Mouse (Mus musculus) limb, embryonic 14.5 days (tissue): ENCODE data around the gene Hectd4. TPM values are rescaled to one million over a fixed set of nuclear protein-coding genes. Genes with fewer than 3 reads are reported as not detected.
"Not testable (repeated sequence)": the region's sequence is repeated elsewhere in the genome, so short reads cannot be mapped to it uniquely, and the experiment has no call there.

Experiments used
- ATAC-seq: fragments of 200-750 bp; cut with Nextera tagmentation; 2 replicates; pipeline ENCODE4 v1.8.0; 2017; ENCODE audit warnings: low read depth, moderate number of reproducible peaks, moderate TSS enrichment; ENCODE audit not compliant: low FRiP score
- DNase-seq: peaks from one replicate; pipeline ENCODE4 v3.0.0-alpha.2; 2015; ENCODE audit warnings: low spot score
- H3K27ac ChIP-seq: fragments of 300-500 bp; sonication (generic); replicated peaks from 2 replicates; pipeline ENCODE4 v1.5.1; 2014; ENCODE audit warnings: low read depth, mild to moderate bottlenecking, low read length, moderate library complexity, mixed read lengths
- H3K27me3 ChIP-seq: fragments of 300-500 bp; sonication (generic); 2 replicates; pipeline ENCODE4 v1.6.1; 2014; ENCODE audit warnings: low read length, mixed read lengths; ENCODE audit not compliant: control insufficient read depth, insufficient read depth
- H3K36me3 ChIP-seq: fragments of 300-500 bp; sonication (generic); 2 replicates; pipeline ENCODE4 v1.6.1; 2014; ENCODE audit warnings: mild to moderate bottlenecking, low read length, moderate library complexity, mixed read lengths; ENCODE audit not compliant: control insufficient read depth, insufficient read depth
- H3K4me1 ChIP-seq: fragments of 300-500 bp; sonication (generic); 2 replicates; pipeline ENCODE4 v1.6.1; 2014; ENCODE audit warnings: antibody characterized with exemption, low read length, mixed read lengths; ENCODE audit not compliant: control insufficient read depth, insufficient read depth
- H3K4me2 ChIP-seq: fragments of 300-500 bp; sonication (generic); replicated peaks from 2 replicates; pipeline ENCODE4 v1.6.1; 2014; ENCODE audit warnings: low read depth, mild to moderate bottlenecking, low read length, moderate library complexity; ENCODE audit not compliant: severe bottlenecking
- H3K4me3 ChIP-seq: fragments of 300-500 bp; sonication (generic); replicated peaks from 2 replicates; pipeline ENCODE4 v1.5.1; 2014; ENCODE audit warnings: low read length
- H3K9ac ChIP-seq: fragments of 300-500 bp; sonication (generic); 2 replicates; pipeline ENCODE4 v1.6.1; 2014; ENCODE audit warnings: mild to moderate bottlenecking, low read depth, low read length, moderate library complexity; ENCODE audit not compliant: severe bottlenecking
- H3K9me3 ChIP-seq: fragments of 300-500 bp; sonication (generic); 2 replicates; pipeline ENCODE4 v1.6.1; 2016; ENCODE audit warnings: low read length; ENCODE audit not compliant: control insufficient read depth
- POLR2A ChIP-seq: fragments of 200-500 bp; IDR thresholded peaks from 2 replicates; pipeline ENCODE4 v1.8.0; 2012; ENCODE audit warnings: inconsistent platforms, mild to moderate bottlenecking, moderate library complexity, borderline replicate concordance; ENCODE audit not compliant: insufficient read depth, insufficient read length; ENCODE audit errors: extremely low read depth
- WGBS: fragments of 180-500 bp; shearing (Covaris S2); extraction: QIAGEN DNeasy Blood & Tissue Kit; methylation state at CpG from one replicate; pipeline ENCODE4 v1.1.7; 2014; 5-methylcytosine and 5-hydroxymethylcytosine counted together
- polyA plus RNA-seq, 2 experiments: library from polyadenylated mRNA; depleted of rRNA in 1 of 2; stranded (reverse) in 1 of 2; unstranded in 1 of 2; fragments of >200 nt; fragmentation: Nextera tagmentation in 1 of 2; extraction: Ambion mirVana in 1 of 2; gene quantifications; 2 replicates each; pipeline versions ENCODE4 v1.2.1 to v1.2.3; 2012 to 2014

Hectd4 gene
- polyA plus RNA-seq, 2 experiments, result 7.0 to 15.2 TPM

GRCm38 (mm10) chr5:121226406-121226805, 6.4 kb downstream of the Hectd4 start:
- 88% methylated on average over 3 of the region's 3 CpGs for WGBS
- Histone ChIP-seq H3K9ac (no peak overlapping the region), H3K4me1 (peaks cover 5% of the 10 kb centered on the region), H3K27ac (no peak overlapping the region), H3K4me2 (no peak overlapping the region), H3K36me3 (no peaks in the 10 kb centered on the region), H3K4me3 (no peak overlapping the region), H3K9me3 (no peaks in the 10 kb centered on the region), H3K27me3 (no peaks in the 10 kb centered on the region)
- TF ChIP-seq POLR2A, result no peak
- ATAC-seq (no peak), DNase-seq (no peak)

GRCm38 (mm10) chr5:121226845-121227244, 6.8 kb downstream of the Hectd4 start:
- no peak for TF ChIP-seq POLR2A
- no peak overlapping the region for H3K4me2 ChIP-seq
- H3K9ac ChIP-seq, result no peak overlapping the region
- DNase-seq, result no peak
- H3K36me3 ChIP-seq, result no peaks in the 10 kb centered on the region
- 85% methylated on average over 4 of the region's 4 CpGs for WGBS
- peaks cover under 1% of the 10 kb centered on the region; the same call in 1 of the 2 replicates for H3K4me1 ChIP-seq
- H3K27ac ChIP-seq, result no peak overlapping the region
- no peaks in the 10 kb centered on the region for H3K27me3 ChIP-seq
- H3K9me3 ChIP-seq, result no peaks in the 10 kb centered on the region
- no peak overlapping the region for H3K4me3 ChIP-seq
- no peak for ATAC-seq

GRCm38 (mm10) chr5:121227330-121227729, 7.3 kb downstream of the Hectd4 start:
- 90% methylated on average over 1 of the region's 1 CpGs for WGBS
- H3K4me1 ChIP-seq, DNase-seq, H3K9me3 ChIP-seq, H3K27me3 ChIP-seq, H3K36me3 ChIP-seq, H3K4me3 ChIP-seq, H3K9ac ChIP-seq, ATAC-seq, H3K27ac ChIP-seq, H3K4me2 ChIP-seq: not testable (repeated sequence)

GRCm38 (mm10) chr5:121229182-121229581, 9.2 kb downstream of the Hectd4 start:
- DNase-seq, result no peak
- Histone ChIP-seq H3K4me1 (no peaks in the 10 kb centered on the region), H3K4me2 (no peak overlapping the region), H3K9ac (no peak overlapping the region), H3K27ac (no peak overlapping the region), H3K9me3 (no peaks in the 10 kb centered on the region), H3K4me3 (no peak overlapping the region), H3K36me3 (0 out of 2 replicates have a peak, but pooled peaks cover under 1% of the 10 kb centered on the region), H3K27me3 (no peaks in the 10 kb centered on the region)
- no peak for ATAC-seq
- TF ChIP-seq POLR2A, result no peak
- WGBS, result 90% methylated on average over 2 of the region's 2 CpGs

- H3K36me3 ChIP-seq, result 0 out of 2 replicates have a peak, but pooled peaks cover 3% of the 10 kb centered on the region
- no peak for TF ChIP-seq POLR2A
- 88% methylated on average over 9 of the region's 9 CpGs for WGBS
- no peaks in the 10 kb centered on the region for H3K27me3 ChIP-seq
- no peak overlapping the region for H3K27ac ChIP-seq
- no peak for DNase-seq
- ATAC-seq, result no peak
- H3K4me3 ChIP-seq, result no peak overlapping the region
- H3K9me3 ChIP-seq, result no peaks in the 10 kb centered on the region
- no peak overlapping the region for H3K9ac ChIP-seq
- no peaks in the 10 kb centered on the region for H3K4me1 ChIP-seq
- no peak overlapping the region for H3K4me2 ChIP-seq
Measured at GRCm38 (mm10) chr5:121230811-121231210, 10.8 kb downstream of the Hectd4 start.

- 0 out of 2 replicates have a peak, but pooled peaks cover 3% of the 10 kb centered on the region for H3K36me3 ChIP-seq
- no peaks in the 10 kb centered on the region for H3K27me3 ChIP-seq
- H3K4me3 ChIP-seq, result no peak overlapping the region
- TF ChIP-seq POLR2A, result no peak
- H3K27ac ChIP-seq, result no peak overlapping the region
- DNase-seq (no peak), ATAC-seq (no peak)
- 94% methylated on average over 1 of the region's 1 CpGs for WGBS
- H3K9ac ChIP-seq, result no peak overlapping the region
- no peaks in the 10 kb centered on the region for H3K4me1 ChIP-seq
- H3K4me2 ChIP-seq, result no peak overlapping the region
- H3K9me3 ChIP-seq, result no peaks in the 10 kb centered on the region
Measured at GRCm38 (mm10) chr5:121232789-121233188, 12.8 kb downstream of the Hectd4 start.
